Mouse (Mus musculus): ENCODE results near the gene Pard6b. TPM values are rescaled to one million over a fixed set of nuclear protein-coding genes. Genes with fewer than 3 reads are reported as not detected.

The Pard6b gene
- polyA plus RNA-seq (2015; fragmentation: Nextera tagmentation; extraction: Ambion mirVana), result 2.3 and 2.7 TPM in 2 replicates

- peak; percentile 96 for ATAC-seq
- H3K9ac ChIP-seq (replicated peaks), result peak within 1 kb of the TSS; percentile 65
- peak; percentile 94 for DNase-seq
- H3K4me1 ChIP-seq (ENCODE audit: insufficient read depth), result peaks cover 16% of the 10 kb centered on the region
- peak within 1 kb of the TSS; percentile 66 for H3K27ac ChIP-seq (ENCODE audit: low read depth)
- WGBS (ENCODE audit: insufficient replicate concordance), result 3% methylated on average over 96 of the region's 110 CpGs
- peaks cover 9% of the 10 kb centered on the region for H3K27me3 ChIP-seq (ENCODE audit: insufficient read depth, low read length)
- no peak for TF ChIP-seq CTCF (IDR thresholded peaks at IDR 0.05; ENCODE audit: low read depth)
- TF ChIP-seq EP300 (IDR thresholded peaks at IDR 0.05; ENCODE audit: low read depth), result no peak
- H3K36me3 ChIP-seq (replicated peaks; ENCODE audit: insufficient read depth, low read length), result no peaks in the 10 kb centered on the region
- no peaks in the 10 kb centered on the region for H3K9me3 ChIP-seq (ENCODE audit: low read length)
- H3K4me2 ChIP-seq (ENCODE audit: low read depth, low read length), result peak within 1 kb of the TSS; percentile 99
- H3K4me3 ChIP-seq (ENCODE audit: low read depth, low read length), result peak within 1 kb of the TSS; percentile 70
These were observed at the start of gene Pard6b for GRCm38 (mm10) chr2:168080431-168081246. Gene Pard6b, plus strand, starts transcription at chr2:168081004.

GRCm38 (mm10) chr2:168031842-168032241 lies 49.0 kb upstream of the Pard6b start:
- Histone ChIP-seq H3K9ac (replicated peaks) (no peak overlapping the region), H3K4me3 (ENCODE audit: low read depth, low read length) (no peak overlapping the region), H3K27ac (ENCODE audit: low read depth) (no peak overlapping the region), H3K36me3 (replicated peaks; ENCODE audit: insufficient read depth, low read length) (no peaks in the 10 kb centered on the region), H3K4me2 (ENCODE audit: low read depth, low read length) (no peak overlapping the region), H3K4me1 (ENCODE audit: insufficient read depth) (no peaks in the 10 kb centered on the region), H3K27me3 (ENCODE audit: insufficient read depth, low read length) (no peaks in the 10 kb centered on the region), H3K9me3 (ENCODE audit: low read length) (peaks cover 3% of the 10 kb centered on the region; the same call in 1 of the 2 replicates)
- TF ChIP-seq CTCF (IDR thresholded peaks at IDR 0.05; ENCODE audit: low read depth) (no peak), EP300 (IDR thresholded peaks at IDR 0.05; ENCODE audit: low read depth) (no peak)
- DNase-seq, result no peak
- 87% methylated on average over 2 of the region's 2 CpGs for WGBS (ENCODE audit: insufficient replicate concordance)
- no peak for ATAC-seq

- no peak for TF ChIP-seq EP300 (IDR thresholded peaks at IDR 0.05; ENCODE audit: low read depth)
- TF ChIP-seq CTCF (IDR thresholded peaks at IDR 0.05; ENCODE audit: low read depth), result no peak
- ATAC-seq, result 0 out of 2 replicates have a peak, but pooled peaks have one; percentile 17
- Histone ChIP-seq H3K4me1 (ENCODE audit: insufficient read depth) (no peaks in the 10 kb centered on the region), H3K4me3 (ENCODE audit: low read depth, low read length) (no peak overlapping the region), H3K9ac (replicated peaks) (no peak overlapping the region), H3K9me3 (ENCODE audit: low read length) (no peaks in the 10 kb centered on the region), H3K27ac (ENCODE audit: low read depth) (no peak overlapping the region), H3K27me3 (ENCODE audit: insufficient read depth, low read length) (no peaks in the 10 kb centered on the region), H3K36me3 (replicated peaks; ENCODE audit: insufficient read depth, low read length) (no peaks in the 10 kb centered on the region), H3K4me2 (ENCODE audit: low read depth, low read length) (no peak overlapping the region)
- DNase-seq, result no peak
- 29% methylated on average over 10 of the region's 10 CpGs for WGBS (ENCODE audit: insufficient replicate concordance)
These were observed 46.9 kb upstream of the Pard6b start for GRCm38 (mm10) chr2:168033905-168034304.

- ATAC-seq, result no peak
- TF ChIP-seq EP300 (IDR thresholded peaks at IDR 0.05; ENCODE audit: low read depth) (no peak), CTCF (IDR thresholded peaks at IDR 0.05; ENCODE audit: low read depth) (no peak)
- Histone ChIP-seq H3K36me3 (replicated peaks; ENCODE audit: insufficient read depth, low read length) (no peaks in the 10 kb centered on the region), H3K27ac (ENCODE audit: low read depth) (no peak overlapping the region), H3K9ac (replicated peaks) (no peak overlapping the region), H3K4me2 (ENCODE audit: low read depth, low read length) (no peak overlapping the region), H3K4me3 (ENCODE audit: low read depth, low read length) (no peak overlapping the region), H3K4me1 (ENCODE audit: insufficient read depth) (no peaks in the 10 kb centered on the region), H3K9me3 (ENCODE audit: low read length) (no peaks in the 10 kb centered on the region), H3K27me3 (ENCODE audit: insufficient read depth, low read length) (no peaks in the 10 kb centered on the region)
- no peak for DNase-seq
- 81% methylated on average over 6 of the region's 6 CpGs for WGBS (ENCODE audit: insufficient replicate concordance)
These were observed 44.9 kb upstream of the Pard6b start for GRCm38 (mm10) chr2:168035907-168036306.

- Histone ChIP-seq H3K4me3 (ENCODE audit: low read depth, low read length) (no peak overlapping the region), H3K36me3 (replicated peaks; ENCODE audit: insufficient read depth, low read length) (no peaks in the 10 kb centered on the region), H3K27ac (ENCODE audit: low read depth) (no peak overlapping the region), H3K4me2 (ENCODE audit: low read depth, low read length) (no peak overlapping the region), H3K27me3 (ENCODE audit: insufficient read depth, low read length) (no peaks in the 10 kb centered on the region), H3K4me1 (ENCODE audit: insufficient read depth) (no peaks in the 10 kb centered on the region), H3K9ac (replicated peaks) (no peak overlapping the region), H3K9me3 (ENCODE audit: low read length) (no peaks in the 10 kb centered on the region)
- 51% methylated on average over 3 of the region's 3 CpGs for WGBS (ENCODE audit: insufficient replicate concordance)
- no peak for TF ChIP-seq EP300 (IDR thresholded peaks at IDR 0.05; ENCODE audit: low read depth)
- TF ChIP-seq CTCF (IDR thresholded peaks at IDR 0.05; ENCODE audit: low read depth), result no peak
- ATAC-seq, result no peak
- DNase-seq, result no peak
These were observed 43.7 kb upstream of the Pard6b start for GRCm38 (mm10) chr2:168037063-168037462.

GRCm38 (mm10) chr2:168040751-168041150 lies 40.1 kb upstream of the Pard6b start:
- DNase-seq (no peak), ATAC-seq (no peak)
- 70% methylated on average over 3 of the region's 3 CpGs for WGBS (ENCODE audit: insufficient replicate concordance)
- no peak overlapping the region for H3K9ac ChIP-seq (replicated peaks)
- H3K9me3 ChIP-seq (ENCODE audit: low read length), result no peaks in the 10 kb centered on the region
- H3K27me3 ChIP-seq (ENCODE audit: insufficient read depth, low read length), result no peaks in the 10 kb centered on the region
- no peak overlapping the region for H3K27ac ChIP-seq (ENCODE audit: low read depth)
- H3K36me3 ChIP-seq (replicated peaks; ENCODE audit: insufficient read depth, low read length), result no peaks in the 10 kb centered on the region
- H3K4me1 ChIP-seq (ENCODE audit: insufficient read depth), result no peaks in the 10 kb centered on the region
- H3K4me3 ChIP-seq (ENCODE audit: low read depth, low read length), result no peak overlapping the region
- H3K4me2 ChIP-seq (ENCODE audit: low read depth, low read length), result no peak overlapping the region
- TF ChIP-seq CTCF (IDR thresholded peaks at IDR 0.05; ENCODE audit: low read depth) (no peak), EP300 (IDR thresholded peaks at IDR 0.05; ENCODE audit: low read depth) (no peak)
